Mouse (Mus musculus): ENCODE results near the gene Tpcn2. TPM values are rescaled to one million over a fixed set of nuclear protein-coding genes. Genes with fewer than 3 reads are reported as not detected.

Gene Tpcn2
- 4.4 and 5.7 TPM in 2 replicates for polyA plus RNA-seq (2015; fragmentation: Nextera tagmentation; extraction: Ambion mirVana)

DNA sequence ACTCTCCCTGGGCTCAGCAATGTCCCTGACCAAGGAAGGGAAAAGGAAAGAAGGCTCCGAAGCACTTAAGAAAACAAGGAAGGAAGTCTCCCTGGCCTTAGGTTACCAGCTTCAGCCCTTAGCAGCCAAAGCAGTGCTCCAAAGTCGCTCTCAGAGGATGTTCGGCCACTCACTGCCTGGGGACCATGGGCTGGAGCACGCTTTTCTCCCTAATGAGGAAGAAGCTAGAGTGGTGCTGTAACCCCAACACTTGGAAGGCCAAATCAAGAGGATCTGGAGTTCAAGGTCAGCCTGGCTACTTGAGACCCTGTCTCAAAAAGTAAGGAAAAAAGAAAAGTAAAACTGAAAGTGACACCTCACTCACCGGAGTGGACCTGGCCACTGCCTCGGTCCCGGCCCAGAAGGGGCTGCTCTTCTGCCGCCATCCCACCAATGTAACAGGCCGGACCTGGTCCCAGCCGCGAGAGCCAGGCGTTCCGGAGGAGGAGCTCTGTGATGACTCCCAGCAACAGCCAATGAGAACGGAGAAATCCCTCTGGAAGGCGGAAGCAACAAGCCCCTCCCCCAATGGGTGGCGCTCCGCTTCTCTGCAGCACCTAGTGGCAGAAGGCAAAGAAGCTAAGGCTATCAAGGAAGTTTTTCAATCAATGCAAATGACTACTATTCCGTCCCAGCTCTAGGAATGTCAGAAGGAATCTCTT, at the start of gene Tpcn2:
Gene Tpcn2, minus strand, starts transcription at position 525 of the 701 bp plus-strand sequence.
- peak; percentile 76; the same call in 1 of the 2 replicates for ATAC-seq (ENCODE audit: extremely low read depth, insufficient number of reproducible peaks, low FRiP score, low TSS enrichment)
- H3K4me2 ChIP-seq: peak within 1 kb of the TSS; percentile 86
- H3K27ac ChIP-seq (replicated peaks): peak within 1 kb of the TSS; percentile 55
- H3K9ac ChIP-seq: peak within 1 kb of the TSS; percentile 87
- H3K9me3 ChIP-seq: no peaks in the 10 kb centered on the region
- H3K27me3 ChIP-seq (replicated peaks): no peaks in the 10 kb centered on the region
- H3K4me3 ChIP-seq: peak within 1 kb of the TSS; percentile 70
- H3K36me3 ChIP-seq: peaks cover 15% of the 10 kb centered on the region
- 4% methylated on average over 18 of the region's 18 CpGs for WGBS
- H3K4me1 ChIP-seq: peaks cover 33% of the 10 kb centered on the region

DNA sequence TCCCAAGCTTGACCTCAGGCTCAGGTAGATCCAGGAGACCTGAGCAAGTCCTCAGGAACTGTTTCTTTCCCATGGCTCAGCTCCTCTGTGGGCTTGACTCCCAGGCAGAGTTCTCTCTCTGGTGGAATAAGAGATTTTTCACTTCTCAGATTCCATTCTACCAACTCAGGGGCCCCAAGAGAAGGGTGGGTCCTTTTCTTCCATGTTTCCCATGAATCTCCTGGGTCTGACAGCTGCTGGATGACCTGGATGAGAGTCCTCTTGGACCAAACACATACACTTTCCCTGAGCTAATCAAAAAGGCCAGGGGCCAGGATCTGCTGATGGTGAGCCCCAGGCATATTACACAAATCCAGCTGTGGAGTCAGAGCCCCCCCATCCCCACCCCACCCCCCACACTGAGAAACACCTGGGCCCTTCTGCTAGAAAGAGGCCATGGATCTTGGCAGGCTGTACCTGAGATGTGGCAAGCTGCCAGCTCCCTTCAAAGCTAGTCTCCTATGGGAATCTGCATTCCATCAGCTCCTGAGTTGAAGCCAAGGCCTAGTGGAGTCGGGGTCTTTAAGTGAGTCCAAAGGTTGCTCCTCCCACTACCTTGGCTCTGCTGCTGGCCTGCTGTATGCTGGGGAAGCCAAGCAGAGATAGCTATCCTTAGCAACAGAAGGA, 48.7 kb upstream of the Tpcn2 start:
- Histone ChIP-seq H3K4me1 (peaks cover 27% of the 10 kb centered on the region), H3K9ac (no peak overlapping the region), H3K4me2 (no peak overlapping the region), H3K9me3 (no peaks in the 10 kb centered on the region), H3K27me3 (replicated peaks) (no peaks in the 10 kb centered on the region), H3K27ac (replicated peaks) (no peak overlapping the region), H3K4me3 (no peak overlapping the region), H3K36me3 (no peaks in the 10 kb centered on the region)
- ATAC-seq (ENCODE audit: extremely low read depth, insufficient number of reproducible peaks, low FRiP score, low TSS enrichment): no peak
- WGBS: 6% methylated on average over 1 of the region's 1 CpGs

DNA sequence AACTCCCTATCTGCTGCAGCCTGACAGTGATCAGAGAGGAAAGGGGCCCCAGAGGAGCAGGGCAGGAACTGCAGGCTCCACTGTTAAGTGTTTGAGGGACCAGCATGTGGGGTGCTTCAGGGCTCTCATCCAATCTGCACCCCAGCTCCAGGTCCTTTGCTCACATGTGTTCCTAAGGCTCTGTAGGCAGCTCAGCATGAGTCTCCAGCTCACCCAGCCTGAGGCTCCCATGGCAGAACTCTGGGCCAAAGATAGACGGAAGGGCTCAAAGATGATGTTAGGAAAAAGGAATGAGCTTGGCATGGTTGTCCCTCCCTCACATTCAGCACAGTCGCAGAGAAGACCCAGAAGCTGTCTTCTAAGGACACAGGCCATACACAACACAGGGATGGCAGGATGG, 46.8 kb upstream of the Tpcn2 start:
- no peaks in the 10 kb centered on the region for H3K27me3 ChIP-seq (replicated peaks)
- no peak overlapping the region for H3K4me3 ChIP-seq
- no peak for ATAC-seq (ENCODE audit: extremely low read depth, insufficient number of reproducible peaks, low FRiP score, low TSS enrichment)
- no peaks in the 10 kb centered on the region for H3K9me3 ChIP-seq
- H3K9ac ChIP-seq: no peak overlapping the region
- H3K36me3 ChIP-seq: no peaks in the 10 kb centered on the region
- WGBS: 38% methylated on average over 2 of the region's 2 CpGs
- peaks cover 27% of the 10 kb centered on the region for H3K4me1 ChIP-seq
- no peak overlapping the region for H3K27ac ChIP-seq (replicated peaks)
- H3K4me2 ChIP-seq: no peak overlapping the region

DNA sequence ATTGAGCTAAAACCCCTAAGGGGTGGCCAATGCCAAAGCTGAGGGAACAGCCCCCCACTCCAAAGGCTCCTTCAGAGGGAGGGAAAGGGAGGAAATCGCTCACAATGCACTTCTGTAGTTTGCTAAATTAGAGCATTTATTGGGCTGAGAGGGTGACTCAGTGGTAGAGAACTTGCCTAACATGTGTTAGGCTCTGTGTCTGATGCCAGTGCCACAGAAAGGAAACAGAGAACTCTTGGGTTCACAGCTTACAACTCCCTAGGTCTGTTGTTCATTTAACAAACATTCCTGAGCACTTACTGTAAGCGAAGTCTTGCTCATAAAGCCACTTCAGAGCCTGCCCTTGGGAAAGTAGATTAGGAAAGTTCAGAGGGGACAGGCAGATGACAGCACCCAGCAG, 46.2 kb upstream of the Tpcn2 start:
- Histone ChIP-seq H3K27ac (replicated peaks) (no peak overlapping the region), H3K9me3 (no peaks in the 10 kb centered on the region), H3K4me2 (no peak overlapping the region), H3K27me3 (replicated peaks) (no peaks in the 10 kb centered on the region), H3K36me3 (no peaks in the 10 kb centered on the region), H3K4me1 (peaks cover 27% of the 10 kb centered on the region), H3K9ac (no peak overlapping the region), H3K4me3 (no peak overlapping the region)
- WGBS: 47% methylated on average over 2 of the region's 2 CpGs
- no peak for ATAC-seq (ENCODE audit: extremely low read depth, insufficient number of reproducible peaks, low FRiP score, low TSS enrichment)

DNA sequence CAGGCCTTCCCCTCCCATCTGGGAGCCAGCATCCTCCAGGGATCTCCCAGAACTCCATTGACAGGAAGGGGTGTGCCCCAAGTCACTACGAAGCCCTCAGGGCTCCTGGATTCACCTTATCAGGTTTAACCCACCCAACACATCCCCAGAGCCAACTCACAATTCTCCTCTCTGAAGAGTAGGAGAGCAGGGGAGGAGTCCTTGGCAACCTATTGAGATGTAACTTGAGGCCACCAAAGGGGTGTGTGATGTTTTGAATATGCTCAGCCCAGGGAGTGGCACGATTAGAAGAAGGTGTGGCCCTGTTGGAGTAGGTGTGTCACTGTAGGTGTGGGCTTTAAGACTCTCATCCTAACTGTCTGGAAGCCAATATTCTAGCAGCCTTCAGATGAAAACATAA, 41.9 kb upstream of the Tpcn2 start:
- Histone ChIP-seq H3K4me1 (peaks cover 13% of the 10 kb centered on the region), H3K27ac (replicated peaks) (no peak overlapping the region), H3K27me3 (replicated peaks) (no peaks in the 10 kb centered on the region), H3K4me3 (no peak overlapping the region), H3K9me3 (no peaks in the 10 kb centered on the region), H3K4me2 (no peak overlapping the region), H3K9ac (no peak overlapping the region), H3K36me3 (no peaks in the 10 kb centered on the region)
- no peak for ATAC-seq (ENCODE audit: extremely low read depth, insufficient number of reproducible peaks, low FRiP score, low TSS enrichment)
- WGBS: 23% methylated on average over 2 of the region's 2 CpGs

DNA sequence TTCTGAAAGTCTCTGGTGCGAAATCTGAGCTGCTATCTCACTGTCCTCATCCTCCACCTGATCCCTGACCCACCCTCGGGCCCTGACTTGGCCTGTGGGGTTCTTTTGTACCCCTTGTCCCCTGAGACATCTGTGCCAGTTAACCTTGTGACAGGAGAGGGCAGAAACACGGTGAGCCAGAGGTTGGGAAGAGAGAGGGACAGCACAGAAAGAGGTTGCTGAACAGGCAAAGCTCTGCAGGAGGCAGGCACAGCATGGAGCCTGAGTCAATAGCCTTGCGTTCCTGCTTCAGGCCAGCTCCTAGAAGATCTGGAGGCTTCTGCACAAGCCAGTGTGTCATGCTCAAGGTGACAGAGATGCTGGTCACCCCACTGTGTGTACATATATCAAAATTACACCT, 39.8 kb upstream of the Tpcn2 start:
- no peak overlapping the region for H3K9ac ChIP-seq
- H3K4me3 ChIP-seq: no peak overlapping the region
- H3K4me1 ChIP-seq: no peaks in the 10 kb centered on the region
- H3K36me3 ChIP-seq: no peaks in the 10 kb centered on the region
- H3K27me3 ChIP-seq (replicated peaks): no peaks in the 10 kb centered on the region
- no peak overlapping the region for H3K27ac ChIP-seq (replicated peaks)
- no peak overlapping the region for H3K4me2 ChIP-seq
- 36% methylated on average over 4 of the region's 4 CpGs for WGBS
- no peak for ATAC-seq (ENCODE audit: extremely low read depth, insufficient number of reproducible peaks, low FRiP score, low TSS enrichment)
- H3K9me3 ChIP-seq: no peaks in the 10 kb centered on the region

DNA sequence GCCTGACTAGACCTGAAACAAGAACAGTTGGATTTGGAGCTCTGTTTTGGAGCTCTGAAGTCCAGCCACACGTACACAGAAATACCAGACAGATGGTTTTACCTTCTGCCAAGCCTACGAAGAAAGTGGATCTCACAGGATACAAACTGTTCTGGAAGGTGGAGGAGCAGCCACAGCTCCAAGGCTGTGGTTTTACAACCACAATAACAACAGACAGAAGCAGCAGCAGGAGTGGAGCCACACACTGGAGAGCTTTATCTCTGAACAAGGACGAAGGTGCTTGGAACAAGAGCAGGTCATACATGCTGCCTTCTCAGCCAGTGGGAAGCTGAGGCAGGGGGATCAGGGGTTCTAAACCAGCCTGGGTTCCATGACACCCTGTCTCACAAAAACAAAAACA, 35.7 kb upstream of the Tpcn2 start:
- no peak for ATAC-seq (ENCODE audit: extremely low read depth, insufficient number of reproducible peaks, low FRiP score, low TSS enrichment)
- Histone ChIP-seq H3K27me3 (replicated peaks) (no peaks in the 10 kb centered on the region), H3K9ac (no peak overlapping the region), H3K36me3 (no peaks in the 10 kb centered on the region), H3K27ac (replicated peaks) (no peak overlapping the region), H3K4me2 (no peak overlapping the region), H3K4me1 (no peaks in the 10 kb centered on the region), H3K9me3 (no peaks in the 10 kb centered on the region), H3K4me3 (no peak overlapping the region)
- whole genome bisulfite sequencing: 58% methylated on average over 3 of the region's 3 CpGs

DNA sequence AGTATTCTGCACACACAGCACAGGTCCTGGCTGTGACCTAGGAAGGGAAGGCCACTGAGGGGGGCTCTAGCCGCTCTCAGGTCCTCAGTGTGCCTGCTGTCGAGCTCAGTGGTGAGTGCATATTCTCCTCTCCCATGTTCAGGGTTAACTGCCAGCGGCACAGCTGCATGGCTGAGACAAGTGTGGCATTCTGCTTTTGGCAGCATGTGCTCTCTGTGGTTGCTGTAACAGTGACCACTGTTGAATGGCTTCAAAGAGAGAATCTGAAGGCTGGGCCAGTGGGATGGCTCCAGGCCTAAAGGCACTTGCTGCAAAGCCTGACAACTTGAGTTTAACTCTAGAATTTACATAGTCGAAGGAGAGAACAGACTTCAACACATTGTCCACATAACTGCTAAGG, 33.7 kb upstream of the Tpcn2 start:
- no peak overlapping the region for H3K27ac ChIP-seq (replicated peaks)
- no peak overlapping the region for H3K4me2 ChIP-seq
- no peaks in the 10 kb centered on the region for H3K27me3 ChIP-seq (replicated peaks)
- no peaks in the 10 kb centered on the region for H3K4me1 ChIP-seq
- ATAC-seq (ENCODE audit: extremely low read depth, insufficient number of reproducible peaks, low FRiP score, low TSS enrichment): no peak
- H3K9ac ChIP-seq: no peak overlapping the region
- no peaks in the 10 kb centered on the region for H3K36me3 ChIP-seq
- WGBS: 68% methylated on average over 4 of the region's 4 CpGs
- no peaks in the 10 kb centered on the region for H3K9me3 ChIP-seq
- no peak overlapping the region for H3K4me3 ChIP-seq

DNA sequence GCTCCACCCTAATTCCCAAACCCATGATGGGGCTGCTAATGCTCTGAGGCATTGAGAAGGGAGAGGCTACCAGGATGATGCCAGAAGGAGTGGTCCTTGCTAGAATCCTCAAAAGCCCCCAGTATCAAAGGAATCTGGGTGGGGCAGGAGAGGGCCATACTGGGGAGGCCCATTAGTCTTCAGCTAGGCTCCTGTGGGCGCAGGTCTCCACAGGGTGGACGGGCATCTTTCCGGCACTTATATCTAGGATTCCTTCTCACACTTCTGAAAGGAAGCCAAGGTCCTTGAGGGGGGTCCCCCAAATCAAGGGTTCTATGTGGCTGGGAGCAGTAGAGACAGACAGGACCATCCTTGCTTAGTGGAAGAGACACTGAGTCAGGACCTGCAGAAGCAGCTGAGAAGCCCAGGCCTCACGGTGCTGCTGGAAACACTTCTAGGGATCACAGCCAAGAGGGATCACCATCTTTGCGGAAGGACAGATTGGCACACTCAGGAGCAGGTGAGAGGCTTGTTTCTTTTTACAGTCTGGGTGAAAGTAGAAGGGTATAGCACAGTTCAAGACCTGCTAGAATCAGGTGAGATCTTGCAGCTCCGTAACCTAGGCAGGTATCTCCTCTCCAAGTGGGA, 31.1 kb upstream of the Tpcn2 start, which contains the start of gene Mrgprd:
Gene Mrgprd, plus strand, starts transcription at position 51 of the 627 bp plus-strand sequence.
- no peak for ATAC-seq (ENCODE audit: extremely low read depth, insufficient number of reproducible peaks, low FRiP score, low TSS enrichment)
- no peak within 1 kb of the TSS for H3K4me2 ChIP-seq
- H3K9me3 ChIP-seq: no peaks in the 10 kb centered on the region
- H3K4me3 ChIP-seq: no peak within 1 kb of the TSS
- no peak within 1 kb of the TSS for H3K27ac ChIP-seq (replicated peaks)
- no peaks in the 10 kb centered on the region for H3K4me1 ChIP-seq
- 87% methylated on average over 6 of the region's 6 CpGs for WGBS
- no peak within 1 kb of the TSS for H3K9ac ChIP-seq
- H3K27me3 ChIP-seq (replicated peaks): peaks cover 12% of the 10 kb centered on the region; the same call in 1 of the 2 replicates
- H3K36me3 ChIP-seq: no peaks in the 10 kb centered on the region

DNA sequence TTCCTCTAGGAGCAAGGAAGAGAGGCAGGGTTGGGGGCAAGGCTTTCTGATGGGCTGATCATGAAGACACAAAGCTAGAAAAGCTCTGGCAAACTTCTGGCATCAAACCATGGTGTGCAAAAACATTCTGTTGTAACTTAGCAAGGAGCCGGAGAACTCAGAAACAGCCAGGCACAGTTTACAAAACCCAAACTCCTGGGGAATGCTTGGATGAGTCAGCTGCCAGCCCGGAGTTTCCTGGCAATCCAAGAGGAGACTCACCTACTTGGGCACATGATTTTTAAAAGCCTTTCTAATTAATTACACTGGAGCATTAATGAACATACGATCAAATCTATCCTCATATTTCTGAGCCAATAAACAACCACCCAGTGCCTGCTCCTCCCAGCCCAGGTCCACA, 28.3 kb upstream of the Tpcn2 start:
- no peaks in the 10 kb centered on the region for H3K9me3 ChIP-seq
- peaks cover 19% of the 10 kb centered on the region; the same call in 1 of the 2 replicates for H3K27me3 ChIP-seq (replicated peaks)
- no peak overlapping the region for H3K27ac ChIP-seq (replicated peaks)
- H3K9ac ChIP-seq: no peak overlapping the region
- no peaks in the 10 kb centered on the region; the same call in 1 of the 2 replicates for H3K4me1 ChIP-seq
- no peak overlapping the region for H3K4me3 ChIP-seq
- WGBS: 78% methylated on average over 3 of the region's 3 CpGs
- H3K36me3 ChIP-seq: no peaks in the 10 kb centered on the region
- H3K4me2 ChIP-seq: no peak overlapping the region
- ATAC-seq (ENCODE audit: extremely low read depth, insufficient number of reproducible peaks, low FRiP score, low TSS enrichment): no peak

DNA sequence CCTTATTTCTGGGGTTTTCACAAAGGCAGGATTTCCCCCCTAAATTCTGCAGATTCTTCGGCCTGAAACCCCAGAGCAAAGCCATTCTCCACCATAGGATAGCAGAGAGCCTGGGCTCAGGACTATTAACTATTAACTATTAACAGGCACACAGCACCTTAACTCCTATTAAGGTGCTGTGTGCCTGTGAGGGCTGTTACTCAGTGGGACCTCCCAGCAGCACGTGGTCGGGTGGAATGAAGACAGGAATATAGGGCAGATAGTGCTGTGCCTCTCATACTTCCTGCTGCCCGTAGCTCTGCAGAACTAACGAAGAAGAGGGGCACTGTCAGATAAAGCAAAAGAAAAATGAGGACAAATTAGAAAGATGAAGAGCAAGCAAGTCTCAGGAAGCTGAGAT, 26.7 kb upstream of the Tpcn2 start:
- 55% methylated on average over 5 of the region's 5 CpGs for WGBS
- no peak for ATAC-seq (ENCODE audit: extremely low read depth, insufficient number of reproducible peaks, low FRiP score, low TSS enrichment)

More for the DNA sequence above, 26.7 kb upstream of the Tpcn2 start:
- Histone ChIP-seq H3K36me3 (no peaks in the 10 kb centered on the region), H3K4me2 (no peak overlapping the region), H3K9me3 (no peaks in the 10 kb centered on the region), H3K4me1 (no peaks in the 10 kb centered on the region; the same call in 1 of the 2 replicates), H3K9ac (no peak overlapping the region), H3K27ac (replicated peaks) (no peak overlapping the region), H3K4me3 (no peak overlapping the region), H3K27me3 (replicated peaks) (peaks cover 19% of the 10 kb centered on the region; the same call in 1 of the 2 replicates)

All from heart, embryonic 13.5 days (tissue).